Mouse (Mus musculus): ENCODE results near the gene Exoc6b. TPM values are rescaled to one million over a fixed set of nuclear protein-coding genes. Genes with fewer than 3 reads are reported as not detected.

Gene Exoc6b
- polyA plus RNA-seq, 1 experiment from 2014 or later: 16.9 TPM

DNA sequence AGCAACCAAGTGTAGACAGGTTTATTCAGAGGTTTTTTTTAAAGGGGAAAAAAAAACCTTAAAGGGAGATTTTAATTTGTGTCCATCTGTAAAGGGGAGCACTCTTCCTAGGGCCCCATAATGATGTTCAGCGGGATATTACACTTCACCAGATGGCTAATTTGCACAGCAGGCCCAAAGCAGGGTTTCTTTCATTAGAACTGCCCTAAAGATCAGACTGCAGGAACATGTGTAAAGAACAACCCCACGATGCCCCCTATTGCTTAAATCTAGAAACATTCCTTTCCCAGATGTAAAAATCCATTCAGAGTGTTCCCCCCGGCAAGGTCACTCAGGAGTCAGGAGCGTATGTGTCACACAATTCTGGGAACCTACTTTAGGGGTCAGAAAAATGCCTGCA, 202.2 kb downstream of the Exoc6b start:
- peaks cover 21% of the 10 kb centered on the region for H3K4me1 ChIP-seq
- no peak overlapping the region for H3K27ac ChIP-seq (replicated peaks)
- H3K4me3 ChIP-seq: no peak overlapping the region
- H3K27me3 ChIP-seq (replicated peaks): no peaks in the 10 kb centered on the region
- H3K9ac ChIP-seq: no peak overlapping the region
- WGBS: 39% methylated on average over 4 of the region's 4 CpGs
- H3K9me3 ChIP-seq: no peaks in the 10 kb centered on the region
- no peak for ATAC-seq (ENCODE audit: extremely low read depth, insufficient number of reproducible peaks, low FRiP score, low TSS enrichment)
- H3K36me3 ChIP-seq: no peaks in the 10 kb centered on the region
- no peak overlapping the region for H3K4me2 ChIP-seq

DNA sequence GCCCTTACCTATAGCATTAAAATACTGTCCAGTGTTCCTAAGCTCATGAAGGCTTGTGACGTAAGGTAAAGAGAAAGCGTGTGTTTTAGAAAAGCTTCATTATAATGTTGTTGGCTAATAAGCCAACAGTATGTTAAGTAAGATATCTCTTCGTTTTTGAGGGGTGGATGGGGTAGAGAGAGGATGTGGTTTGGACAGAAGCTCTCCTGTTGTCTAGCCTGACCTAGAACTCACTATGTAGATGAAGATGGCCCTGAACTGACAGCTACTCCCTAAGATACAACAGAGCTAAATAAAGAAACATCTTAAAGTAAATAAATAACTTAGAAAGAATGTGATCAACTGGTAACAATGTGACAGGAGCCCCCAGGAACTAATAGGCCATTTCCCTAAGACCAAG, 204.7 kb downstream of the Exoc6b start:
- H3K4me2 ChIP-seq: no peak overlapping the region
- no peaks in the 10 kb centered on the region for H3K9me3 ChIP-seq
- no peak for ATAC-seq (ENCODE audit: extremely low read depth, insufficient number of reproducible peaks, low FRiP score, low TSS enrichment)
- H3K4me3 ChIP-seq: no peak overlapping the region
- 0 out of 2 replicates have a peak, but pooled peaks cover 2% of the 10 kb centered on the region for H3K36me3 ChIP-seq
- no peak overlapping the region for H3K27ac ChIP-seq (replicated peaks)
- H3K9ac ChIP-seq: no peak overlapping the region
- H3K27me3 ChIP-seq (replicated peaks): no peaks in the 10 kb centered on the region
- WGBS: 78% methylated on average over 3 of the region's 3 CpGs
- H3K4me1 ChIP-seq: peaks cover 10% of the 10 kb centered on the region

DNA sequence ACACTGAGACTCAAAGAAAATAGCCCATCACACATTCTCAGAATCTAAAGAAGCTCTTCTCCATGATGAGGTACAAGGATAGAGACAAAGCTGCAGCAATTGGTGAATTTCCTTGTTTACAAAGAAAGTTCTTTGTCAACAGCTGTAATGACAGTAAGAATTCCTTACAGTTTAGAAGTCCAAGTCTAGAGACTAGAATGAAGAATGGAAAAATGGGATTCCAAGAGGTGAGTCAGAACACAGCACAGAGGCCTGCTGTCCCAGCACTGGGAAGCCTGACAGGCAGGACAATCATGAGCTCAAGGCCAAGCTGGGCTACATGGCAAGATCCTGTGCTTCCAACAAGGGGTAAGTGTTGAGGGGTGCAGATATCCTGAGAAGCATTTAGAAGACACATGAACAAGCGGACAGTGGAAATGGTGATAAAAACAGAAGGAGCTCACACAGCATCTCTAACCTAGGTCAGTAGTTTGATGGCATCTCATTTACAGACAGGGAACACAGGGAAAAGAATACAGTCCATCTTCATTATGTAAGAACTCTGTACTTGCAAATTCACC, 205.4 kb downstream of the Exoc6b start:
- Histone ChIP-seq H3K4me1 (peaks cover 10% of the 10 kb centered on the region), H3K9me3 (no peaks in the 10 kb centered on the region), H3K4me2 (no peak overlapping the region), H3K27ac (replicated peaks) (no peak overlapping the region), H3K27me3 (replicated peaks) (no peaks in the 10 kb centered on the region), H3K4me3 (no peak overlapping the region), H3K9ac (no peak overlapping the region), H3K36me3 (0 out of 2 replicates have a peak, but pooled peaks cover 2% of the 10 kb centered on the region)
- no peak for ATAC-seq (ENCODE audit: extremely low read depth, insufficient number of reproducible peaks, low FRiP score, low TSS enrichment)
- WGBS: 92% methylated on average over 1 of the region's 1 CpGs

DNA sequence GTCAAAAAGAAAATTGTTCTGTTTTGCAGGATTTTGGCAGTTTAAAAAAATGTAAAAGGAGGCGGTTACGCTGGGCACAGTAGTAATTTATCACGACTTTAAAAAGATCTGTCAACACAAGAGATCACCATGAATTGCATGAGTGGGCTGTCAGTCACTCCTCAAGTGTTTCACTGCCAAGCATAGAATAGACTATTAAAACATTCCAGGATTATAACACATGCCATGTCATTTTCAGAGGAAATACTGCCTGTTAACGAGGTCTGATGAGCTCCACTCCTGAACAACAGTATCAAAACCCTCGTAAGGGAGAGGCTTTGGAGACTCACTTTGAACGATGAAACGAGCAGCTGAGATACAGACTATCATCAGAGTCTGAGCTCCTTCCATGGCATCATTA, 223.6 kb downstream of the Exoc6b start:
- H3K4me2 ChIP-seq: no peak overlapping the region
- no peak overlapping the region for H3K27ac ChIP-seq (replicated peaks)
- H3K9me3 ChIP-seq: no peaks in the 10 kb centered on the region
- H3K9ac ChIP-seq: no peak overlapping the region
- H3K4me1 ChIP-seq: peaks cover 15% of the 10 kb centered on the region
- peaks cover 15% of the 10 kb centered on the region; the same call in 1 of the 2 replicates for H3K36me3 ChIP-seq
- no peak for ATAC-seq (ENCODE audit: extremely low read depth, insufficient number of reproducible peaks, low FRiP score, low TSS enrichment)
- H3K4me3 ChIP-seq: no peak overlapping the region
- no peaks in the 10 kb centered on the region for H3K27me3 ChIP-seq (replicated peaks)
- 36% methylated on average over 7 of the region's 7 CpGs for WGBS

DNA sequence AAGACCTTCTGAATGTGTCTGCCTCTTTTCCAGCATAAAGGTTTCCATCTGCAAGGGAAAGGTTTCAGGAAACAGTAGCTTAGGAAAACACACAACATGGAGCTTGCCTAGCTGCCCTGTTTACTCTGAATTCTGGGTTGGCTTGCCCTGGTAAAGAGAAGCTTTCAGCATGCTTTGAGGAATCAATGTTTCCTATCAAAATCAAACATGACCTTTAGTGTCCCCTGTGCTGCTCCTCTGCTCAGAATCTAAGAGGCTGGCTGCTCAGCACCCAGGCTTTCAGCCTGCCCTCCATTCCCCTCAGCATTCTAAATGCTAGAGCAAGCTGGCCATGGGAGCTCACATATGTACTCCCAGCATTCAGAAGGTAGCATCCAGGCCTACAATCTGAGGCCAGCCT, 228.2 kb downstream of the Exoc6b start:
- Histone ChIP-seq H3K4me2 (no peak overlapping the region), H3K9ac (no peak overlapping the region), H3K36me3 (peaks cover 4% of the 10 kb centered on the region; the same call in 1 of the 2 replicates), H3K4me3 (no peak overlapping the region), H3K4me1 (peaks cover 15% of the 10 kb centered on the region), H3K9me3 (no peaks in the 10 kb centered on the region), H3K27me3 (replicated peaks) (no peaks in the 10 kb centered on the region), H3K27ac (replicated peaks) (peak overlapping the region; percentile 28; the same call in 1 of the 2 replicates)
- ATAC-seq (ENCODE audit: extremely low read depth, insufficient number of reproducible peaks, low FRiP score, low TSS enrichment): no peak

DNA sequence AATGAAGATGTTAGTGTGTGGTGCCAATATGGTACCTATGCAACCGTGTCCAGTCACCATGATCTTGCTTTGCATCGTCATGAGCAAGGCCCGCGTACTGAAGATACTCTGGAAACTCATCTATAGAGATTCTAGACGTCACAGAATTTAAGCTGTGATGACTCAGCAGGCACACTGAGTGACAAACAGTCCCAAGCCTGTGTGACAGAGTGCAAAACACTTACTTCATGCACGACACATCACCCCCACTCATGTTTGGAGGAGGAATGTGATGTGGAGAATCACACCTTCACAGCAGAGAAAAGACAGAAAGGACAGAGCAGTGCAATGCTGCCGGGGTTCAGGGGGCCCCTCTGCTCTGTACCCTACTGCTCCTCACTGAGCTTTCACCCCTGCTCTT, 261.8 kb downstream of the Exoc6b start:
- peaks cover 4% of the 10 kb centered on the region for H3K36me3 ChIP-seq
- H3K4me1 ChIP-seq: no peaks in the 10 kb centered on the region
- H3K4me2 ChIP-seq: no peak overlapping the region
- no peak overlapping the region for H3K27ac ChIP-seq (replicated peaks)
- WGBS: 75% methylated on average over 7 of the region's 7 CpGs
- no peaks in the 10 kb centered on the region for H3K27me3 ChIP-seq (replicated peaks)
- no peak for ATAC-seq (ENCODE audit: extremely low read depth, insufficient number of reproducible peaks, low FRiP score, low TSS enrichment)
- 0 out of 2 replicates have a peak, but pooled peaks cover 4% of the 10 kb centered on the region for H3K9me3 ChIP-seq
- no peak overlapping the region for H3K4me3 ChIP-seq
- H3K9ac ChIP-seq: no peak overlapping the region

DNA sequence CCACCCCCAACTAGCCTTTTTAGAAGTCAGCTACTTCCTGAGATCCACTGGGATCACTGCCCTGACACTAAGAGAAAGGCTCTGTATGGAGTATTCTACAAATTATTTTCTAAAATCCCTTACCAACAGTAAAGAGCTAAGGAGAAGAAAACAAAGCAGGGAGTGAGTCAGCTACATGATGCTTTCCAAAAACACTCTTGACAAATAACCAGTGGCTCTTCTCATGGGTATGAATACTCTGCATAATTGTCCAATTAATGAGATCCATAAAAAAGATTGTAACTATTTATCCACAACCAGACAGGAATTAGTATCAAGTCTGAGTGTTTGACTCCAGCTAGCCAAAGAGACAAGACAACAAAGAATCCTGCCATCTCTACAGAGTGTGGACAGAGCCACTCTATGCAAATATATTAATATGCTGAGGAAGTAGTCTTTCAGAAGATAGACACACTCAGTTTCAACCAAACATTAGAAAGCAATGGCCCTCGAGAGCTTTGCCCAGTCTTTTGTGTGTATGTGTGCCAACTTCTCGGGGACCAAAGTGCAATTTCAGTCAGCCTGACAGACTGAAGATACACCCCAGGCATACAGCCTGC, 263.1 kb downstream of the Exoc6b start:
- Histone ChIP-seq H3K9me3 (0 out of 2 replicates have a peak, but pooled peaks cover 4% of the 10 kb centered on the region), H3K27me3 (replicated peaks) (no peaks in the 10 kb centered on the region), H3K4me1 (no peaks in the 10 kb centered on the region), H3K9ac (no peak overlapping the region), H3K4me3 (no peak overlapping the region), H3K27ac (replicated peaks) (no peak overlapping the region), H3K36me3 (no peaks in the 10 kb centered on the region), H3K4me2 (no peak overlapping the region)
- WGBS: 58% methylated on average over 2 of the region's 2 CpGs
- ATAC-seq (ENCODE audit: extremely low read depth, insufficient number of reproducible peaks, low FRiP score, low TSS enrichment): no peak

DNA sequence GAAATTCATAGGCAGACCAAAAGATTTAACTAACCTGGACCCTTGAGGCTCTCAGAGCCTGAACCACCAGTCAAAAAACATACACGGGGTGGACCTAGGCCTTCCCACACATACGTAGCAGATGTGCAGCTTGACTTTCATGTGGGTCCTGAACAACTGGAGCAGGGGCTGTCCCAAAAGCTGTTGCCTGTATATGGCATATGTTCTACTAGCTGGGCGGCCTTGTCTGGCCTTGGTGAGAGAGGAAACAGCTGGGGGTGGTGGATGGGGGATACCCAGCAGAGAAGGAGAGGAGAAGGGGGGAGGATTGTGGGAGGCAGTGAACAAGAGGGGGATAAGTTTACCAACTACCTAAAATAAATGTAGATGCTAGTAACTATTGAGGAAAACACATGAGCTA, 270.6 kb downstream of the Exoc6b start:
- 77% methylated on average over 3 of the region's 3 CpGs for WGBS
- 0 out of 2 replicates have a peak, but pooled peaks cover 5% of the 10 kb centered on the region for H3K4me1 ChIP-seq
- no peak for ATAC-seq (ENCODE audit: extremely low read depth, insufficient number of reproducible peaks, low FRiP score, low TSS enrichment)
- no peak overlapping the region for H3K9ac ChIP-seq
- no peaks in the 10 kb centered on the region for H3K36me3 ChIP-seq
- no peak overlapping the region for H3K27ac ChIP-seq (replicated peaks)
- H3K4me3 ChIP-seq: no peak overlapping the region
- H3K9me3 ChIP-seq: no peaks in the 10 kb centered on the region
- no peaks in the 10 kb centered on the region for H3K27me3 ChIP-seq (replicated peaks)
- H3K4me2 ChIP-seq: no peak overlapping the region

DNA sequence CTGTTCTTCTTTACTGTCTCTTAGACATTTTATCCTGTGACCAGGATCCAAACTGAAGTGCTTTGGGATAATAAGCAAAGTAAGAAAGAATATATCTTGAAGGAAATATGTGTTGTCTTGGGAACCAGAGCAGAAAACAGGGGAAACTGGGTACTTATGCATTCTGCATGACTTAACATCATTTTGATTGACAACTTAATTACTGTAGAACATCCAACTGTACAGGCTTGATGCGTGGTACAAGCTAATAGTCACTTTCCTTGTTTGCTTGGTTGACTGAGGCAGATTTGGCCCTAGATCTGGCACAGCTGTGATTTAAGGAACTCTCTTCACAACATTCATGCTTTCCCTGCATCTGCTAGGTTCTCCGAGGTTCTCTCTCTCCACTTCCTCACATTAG, 285.3 kb downstream of the Exoc6b start:
- H3K4me3 ChIP-seq: no peak overlapping the region
- WGBS: 85% methylated on average over 2 of the region's 2 CpGs
- no peak overlapping the region for H3K9ac ChIP-seq
- no peaks in the 10 kb centered on the region for H3K36me3 ChIP-seq
- peaks cover 11% of the 10 kb centered on the region for H3K4me1 ChIP-seq
- no peak overlapping the region for H3K27ac ChIP-seq (replicated peaks)
- ATAC-seq (ENCODE audit: extremely low read depth, insufficient number of reproducible peaks, low FRiP score, low TSS enrichment): no peak
- no peak overlapping the region for H3K4me2 ChIP-seq
- no peaks in the 10 kb centered on the region for H3K27me3 ChIP-seq (replicated peaks)
- H3K9me3 ChIP-seq: no peaks in the 10 kb centered on the region

DNA sequence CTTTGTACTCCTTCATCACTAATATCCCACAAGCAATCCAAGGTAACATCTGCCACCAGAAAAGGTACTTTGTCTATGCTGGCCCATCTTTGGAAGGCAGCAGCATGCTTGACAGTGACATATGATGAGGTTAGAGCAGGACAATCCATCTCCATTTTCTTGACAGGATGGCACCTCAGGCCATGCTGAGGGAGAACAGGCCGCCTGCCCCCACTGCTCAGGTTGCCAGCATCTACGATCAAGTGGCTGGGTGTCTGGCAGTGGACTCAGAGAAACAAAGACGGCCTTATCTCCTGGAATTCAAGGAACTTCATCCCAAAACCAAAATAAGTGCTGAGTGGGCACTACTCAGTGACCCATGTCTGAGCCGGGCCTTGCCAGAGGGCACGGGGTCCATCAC, 289.3 kb downstream of the Exoc6b start:
- Histone ChIP-seq H3K9me3 (no peaks in the 10 kb centered on the region), H3K27ac (replicated peaks) (no peak overlapping the region), H3K27me3 (replicated peaks) (no peaks in the 10 kb centered on the region), H3K36me3 (no peaks in the 10 kb centered on the region), H3K4me2 (no peak overlapping the region), H3K4me3 (no peak overlapping the region), H3K4me1 (peaks cover 25% of the 10 kb centered on the region), H3K9ac (no peak overlapping the region)
- 26% methylated on average over 5 of the region's 5 CpGs for WGBS
- no peak for ATAC-seq (ENCODE audit: extremely low read depth, insufficient number of reproducible peaks, low FRiP score, low TSS enrichment)

DNA sequence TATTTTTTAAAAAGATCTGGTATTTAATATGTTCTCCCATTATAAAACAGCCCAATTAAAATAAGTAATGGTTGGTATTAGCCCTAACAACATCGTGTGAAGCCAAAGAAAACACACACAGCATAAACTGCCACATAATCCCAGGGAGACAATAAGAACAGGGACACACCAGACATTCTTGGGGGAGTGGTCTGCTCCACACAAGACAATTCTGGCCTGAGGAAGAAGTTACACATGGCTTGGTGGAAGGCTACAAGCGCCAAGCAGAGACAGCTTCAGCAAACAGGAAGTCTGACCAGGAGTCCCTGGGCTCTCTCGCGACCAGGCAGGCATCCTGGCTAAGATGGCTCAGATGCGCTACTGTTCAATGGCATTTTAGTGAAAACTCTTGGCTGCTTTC, 290.3 kb downstream of the Exoc6b start:
- Histone ChIP-seq H3K27ac (replicated peaks) (no peak overlapping the region), H3K9ac (no peak overlapping the region), H3K4me3 (no peak overlapping the region), H3K4me1 (peaks cover 25% of the 10 kb centered on the region), H3K9me3 (no peaks in the 10 kb centered on the region), H3K4me2 (no peak overlapping the region), H3K36me3 (no peaks in the 10 kb centered on the region), H3K27me3 (replicated peaks) (no peaks in the 10 kb centered on the region)
- no peak for ATAC-seq (ENCODE audit: extremely low read depth, insufficient number of reproducible peaks, low FRiP score, low TSS enrichment)
- WGBS: 62% methylated on average over 5 of the region's 5 CpGs

DNA sequence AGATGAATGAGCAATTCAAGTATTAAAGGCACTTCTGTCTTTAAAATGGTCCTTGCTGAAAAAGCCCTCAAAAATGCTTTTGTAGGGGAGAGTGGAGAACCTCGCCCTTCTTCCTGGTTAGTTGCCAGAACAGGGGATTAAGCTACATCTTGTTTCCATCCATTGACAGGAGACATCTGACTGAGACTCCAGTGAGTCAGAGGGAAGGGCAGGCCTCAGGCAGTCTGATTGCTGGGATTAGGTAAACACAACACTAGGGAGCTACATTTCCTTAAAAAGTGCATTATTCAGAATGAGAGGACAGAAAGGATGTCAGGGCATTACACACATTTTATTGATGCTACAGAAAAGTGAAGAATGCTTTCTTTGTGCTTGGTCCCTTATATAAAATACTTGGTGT, 293.4 kb downstream of the Exoc6b start:
- no peak overlapping the region for H3K4me2 ChIP-seq
- H3K27ac ChIP-seq (replicated peaks): 0 out of 2 replicates have a peak overlapping the region, but pooled peaks have one; percentile 2
- no peak overlapping the region for H3K4me3 ChIP-seq
- ATAC-seq (ENCODE audit: extremely low read depth, insufficient number of reproducible peaks, low FRiP score, low TSS enrichment): no peak; the same call in 1 of the 2 replicates
- no peaks in the 10 kb centered on the region for H3K9me3 ChIP-seq
- no peaks in the 10 kb centered on the region for H3K27me3 ChIP-seq (replicated peaks)
- H3K36me3 ChIP-seq: no peaks in the 10 kb centered on the region
- H3K4me1 ChIP-seq: peaks cover 25% of the 10 kb centered on the region
- 40% methylated on average over 1 of the region's 1 CpGs for WGBS
- no peak overlapping the region for H3K9ac ChIP-seq
